Mouse (Mus musculus) hindbrain, postnatal 0 days (tissue): ENCODE measurements around the gene Nat9. TPM values are rescaled to one million over a fixed set of nuclear protein-coding genes. Genes with fewer than 3 reads are reported as not detected.

Experiments
- ATAC-seq: fragments of 200-750 bp; cut with Nextera tagmentation; 2 replicates; pipeline ENCODE4 v1.8.0; 2017; ENCODE audit warnings: mild to moderate bottlenecking, moderate TSS enrichment, moderate library complexity
- DNase-seq: peaks from one replicate; pipeline ENCODE4 v3.0.0-alpha.2; 2015; ENCODE audit warnings: low spot score
- H3K27ac ChIP-seq: fragments of 300-500 bp; sonication (generic); 2 replicates; pipeline ENCODE4 v1.5.1; 2014; ENCODE audit warnings: mild to moderate bottlenecking
- H3K27me3 ChIP-seq: fragments of 300-500 bp; sonication (generic); 2 replicates; pipeline ENCODE4 v1.6.1; 2014; ENCODE audit warnings: low read length, mixed read lengths; ENCODE audit not compliant: insufficient read depth
- H3K36me3 ChIP-seq: fragments of 300-500 bp; sonication (generic); 2 replicates; pipeline ENCODE4 v1.6.1; 2014; ENCODE audit warnings: low read length, mixed read lengths; ENCODE audit not compliant: insufficient read depth
- H3K4me1 ChIP-seq: fragments of 300-500 bp; sonication (generic); 2 replicates; pipeline ENCODE4 v1.6.1; 2014; ENCODE audit warnings: antibody characterized with exemption, low read length, mixed read lengths; ENCODE audit not compliant: insufficient read depth
- H3K4me2 ChIP-seq: fragments of 300-500 bp; sonication (generic); 2 replicates; pipeline ENCODE4 v1.6.1; 2014; ENCODE audit warnings: low read depth, mild to moderate bottlenecking, low read length, moderate library complexity, mixed read lengths
- H3K4me3 ChIP-seq: fragments of 300-500 bp; sonication (generic); 2 replicates; pipeline ENCODE4 v1.5.1; 2014; ENCODE audit warnings: low read length
- H3K9ac ChIP-seq: fragments of 300-500 bp; sonication (generic); replicated peaks from 2 replicates; pipeline ENCODE4 v1.6.1; 2014; ENCODE audit warnings: mild to moderate bottlenecking, low read length, moderate library complexity, mixed read lengths
- H3K9me3 ChIP-seq: fragments of 300-500 bp; sonication (generic); 2 replicates; pipeline ENCODE4 v1.6.1; 2016; ENCODE audit warnings: low read length, mixed read lengths
- CTCF ChIP-seq: IDR thresholded peaks from 2 replicates; pipeline ENCODE4 v1.5.1; 2016; ENCODE audit warnings: antibody characterized with exemption, control low read depth, low read depth
- WGBS: fragments of 180-500 bp; shearing (Covaris S2); extraction: QIAGEN DNeasy Blood & Tissue Kit; methylation state at CpG from one replicate; pipeline ENCODE4 v1.1.7; 2014; 5-methylcytosine and 5-hydroxymethylcytosine counted together
- polyA plus RNA-seq: library from polyadenylated mRNA; unstranded; fragments of >200 nt; fragmentation: Nextera tagmentation; extraction: Ambion mirVana; gene quantifications from 2 replicates; pipeline ENCODE4 v1.2.1, GENCODE M21; 2015
- total RNA-seq: library from RNA; depleted of rRNA; stranded (reverse); fragments of >200 nt; gene quantifications from 2 replicates; pipeline ENCODE4 v1.2.3, GENCODE M21; 2014

Nat9 gene
- total and polyA plus RNA-seq, 2 experiments from 2014 or later, result 17.3 to 22.2 TPM

- WGBS, result 72% methylated on average over 9 of the region's 9 CpGs
Measured at GRCm38 (mm10) chr11:115192180-115192579, 4.5 kb upstream of the Nat9 start.

GRCm38 (mm10) chr11:115189304-115189703 lies 1.6 kb upstream of the Nat9 start:
- no peak overlapping the region for H3K4me2 ChIP-seq
- no peak overlapping the region for H3K9ac ChIP-seq
- H3K4me1 ChIP-seq, result peaks cover 9% of the 10 kb centered on the region; the same call in 1 of the 2 replicates
- no peaks in the 10 kb centered on the region for H3K27me3 ChIP-seq
- ATAC-seq (no peak), DNase-seq (no peak)
- WGBS, result 91% methylated on average over 6 of the region's 6 CpGs
- no peak overlapping the region for H3K4me3 ChIP-seq
- no peaks in the 10 kb centered on the region for H3K9me3 ChIP-seq
- H3K36me3 ChIP-seq, result no peaks in the 10 kb centered on the region
- no peak overlapping the region for H3K27ac ChIP-seq
- no peak for TF ChIP-seq CTCF

More at GRCm38 (mm10) chr11:115192180-115192579, 4.5 kb upstream of the Nat9 start:
- DNase-seq, result no peak
- Histone ChIP-seq H3K27me3 (no peaks in the 10 kb centered on the region), H3K27ac (no peak overlapping the region; the same call in 1 of the 2 replicates), H3K9ac (no peak overlapping the region), H3K4me3 (no peak overlapping the region), H3K4me1 (peaks cover 5% of the 10 kb centered on the region; the same call in 1 of the 2 replicates), H3K36me3 (no peaks in the 10 kb centered on the region), H3K9me3 (no peaks in the 10 kb centered on the region), H3K4me2 (no peak overlapping the region)
- no peak for TF ChIP-seq CTCF
- ATAC-seq, result no peak

GRCm38 (mm10) chr11:115188539-115189231 lies 1.0 kb upstream of the Nat9 start:
- Histone ChIP-seq H3K9me3 (no peaks in the 10 kb centered on the region), H3K4me3 (no peak overlapping the region)

GRCm38 (mm10) chr11:115187224-115187639 lies 427 bp downstream of the Nat9 start, which contains the start of gene Tmem104:
Tmem104 (plus strand) TSS chr11:115187487.
- H3K4me2 ChIP-seq, result peak within 1 kb of the TSS; percentile 92
- H3K9ac ChIP-seq, result peak within 1 kb of the TSS; percentile 68
- ATAC-seq, result peak; percentile 94
- peak; percentile 100 for DNase-seq
- H3K4me1 ChIP-seq, result peaks cover 9% of the 10 kb centered on the region; the same call in 1 of the 2 replicates
- H3K9me3 ChIP-seq, result no peaks in the 10 kb centered on the region
- under 1% methylated on average over 38 of the region's 39 CpGs for WGBS
- H3K36me3 ChIP-seq, result no peaks in the 10 kb centered on the region
- no peaks in the 10 kb centered on the region for H3K27me3 ChIP-seq
- H3K27ac ChIP-seq, result peak within 1 kb of the TSS; percentile 80
- TF ChIP-seq CTCF, result peak; percentile 27; the same call in 1 of the 2 replicates
- H3K4me3 ChIP-seq, result peak within 1 kb of the TSS; percentile 67

More at GRCm38 (mm10) chr11:115188539-115189231, 1.0 kb upstream of the Nat9 start:
- no peak for TF ChIP-seq CTCF
- ATAC-seq, result no peak
- DNase-seq, result no peak
- H3K4me2 ChIP-seq, result peak overlapping the region; percentile 92; the same call in 1 of the 2 replicates
- no peaks in the 10 kb centered on the region for H3K36me3 ChIP-seq
- H3K4me1 ChIP-seq, result peaks cover 9% of the 10 kb centered on the region; the same call in 1 of the 2 replicates
- 0 out of 2 replicates have a peak overlapping the region, but pooled peaks have one; percentile 68 for H3K9ac ChIP-seq
- WGBS, result 86% methylated on average over 13 of the region's 13 CpGs
- H3K27ac ChIP-seq, result no peak overlapping the region
- no peaks in the 10 kb centered on the region for H3K27me3 ChIP-seq

GRCm38 (mm10) chr11:115184973-115185372 lies 2.7 kb downstream of the Nat9 start:
- WGBS, result 42% methylated on average over 4 of the region's 4 CpGs
- H3K27me3 ChIP-seq, result no peaks in the 10 kb centered on the region
- H3K9me3 ChIP-seq, result no peaks in the 10 kb centered on the region
- DNase-seq, result no peak
- TF ChIP-seq CTCF, result no peak
- H3K9ac ChIP-seq, result no peak overlapping the region
- H3K36me3 ChIP-seq, result no peaks in the 10 kb centered on the region
- peaks cover 9% of the 10 kb centered on the region; the same call in 1 of the 2 replicates for H3K4me1 ChIP-seq
- H3K27ac ChIP-seq, result no peak overlapping the region
- no peak overlapping the region for H3K4me3 ChIP-seq
- no peak overlapping the region for H3K4me2 ChIP-seq
- no peak for ATAC-seq

- H3K9ac ChIP-seq, result no peak overlapping the region
- H3K4me2 ChIP-seq, result no peak overlapping the region
- peak; percentile 95 for TF ChIP-seq CTCF
- H3K36me3 ChIP-seq, result no peaks in the 10 kb centered on the region
- H3K27ac ChIP-seq, result no peak overlapping the region
- H3K9me3 ChIP-seq, result no peaks in the 10 kb centered on the region
- no peak overlapping the region for H3K4me3 ChIP-seq
- DNase-seq (peak; percentile 87), ATAC-seq (no peak)
- peaks cover 4% of the 10 kb centered on the region; the same call in 1 of the 2 replicates for H3K4me1 ChIP-seq
- WGBS, result 23% methylated on average over 12 of the region's 12 CpGs
- no peaks in the 10 kb centered on the region for H3K27me3 ChIP-seq
Measured at GRCm38 (mm10) chr11:115181913-115182638, 5.6 kb downstream of the Nat9 start.
